Mouse (Mus musculus) G1E (cell line): ENCODE results near the gene Sectm1a.

ENCODE experiments used
- CTCF ChIP-seq: IDR thresholded peaks from 2 replicates; pipeline ENCODE4 v1.5.1; 2012; ENCODE audit warnings: low read depth, low read length, inconsistent platforms, mixed read lengths
- GATA1 ChIP-seq: IDR thresholded peaks from 2 replicates; pipeline ENCODE4 v1.6.1; 2012; ENCODE audit warnings: borderline replicate concordance, low read length, inconsistent platforms, mixed read lengths
- GATA2 ChIP-seq: IDR thresholded peaks from 2 replicates; pipeline ENCODE4 v1.6.1; 2012; ENCODE audit warnings: low read depth, low read length, inconsistent platforms, borderline replicate concordance
- POLR2AphosphoS5 ChIP-seq: IDR thresholded peaks from 2 replicates; pipeline ENCODE4 v1.6.1; 2012; ENCODE audit warnings: low read depth, low read length, inconsistent platforms; ENCODE audit not compliant: insufficient replicate concordance
- TAL1 ChIP-seq: conservative IDR thresholded peaks from 2 replicates; pipeline ENCODE4 v1.6.1; 2012; ENCODE audit warnings: low read depth, low read length, inconsistent platforms, mixed read lengths

DNA sequence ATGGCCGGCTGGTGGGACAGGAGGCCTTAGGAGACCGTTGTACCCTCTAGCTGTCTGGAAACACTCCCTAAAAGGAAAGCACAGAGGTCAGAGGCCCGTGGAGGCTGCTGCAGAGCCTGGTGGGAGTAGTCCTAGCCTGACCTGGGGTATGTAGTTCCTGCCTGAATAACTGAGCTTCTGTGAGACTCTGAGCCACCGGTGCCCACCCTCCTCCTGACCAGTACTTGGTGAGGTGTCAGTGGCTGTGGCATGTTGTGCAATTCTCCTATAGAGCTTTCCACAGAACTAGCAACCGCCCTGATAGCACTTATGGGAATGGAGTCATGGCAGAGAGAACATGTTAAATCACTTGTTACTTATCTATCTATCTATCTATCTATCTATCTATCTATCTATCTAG lies 5.4 kb downstream of the Sectm1a start:
- TF ChIP-seq CTCF (no peak), TAL1 (no peak), GATA2 (no peak), POLR2AphosphoS5 (no peak), GATA1 (no peak)
